Mouse (Mus musculus): Measurements from ENCODE around the gene Dnajc19.

DNA sequence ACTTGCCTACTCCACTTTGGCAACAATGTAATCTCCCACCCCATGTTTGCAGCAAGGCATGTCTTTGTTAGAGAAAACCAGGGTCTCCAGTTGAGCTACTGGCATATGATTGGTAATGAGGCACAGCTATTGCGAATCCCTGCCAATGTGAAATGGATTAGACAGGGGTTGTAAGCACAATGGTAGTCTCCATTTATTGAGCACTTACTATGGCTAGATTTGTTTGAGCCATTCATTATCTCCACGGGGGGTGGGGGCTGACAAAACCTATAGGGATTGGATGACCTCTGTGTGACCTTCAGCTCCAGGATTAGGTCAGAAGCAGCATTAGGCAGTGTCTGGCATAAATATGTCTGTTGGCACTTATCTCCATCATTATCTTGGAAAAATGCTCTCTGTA is 21.8 kb upstream of the Dnajc19 start:
- no peak for TF ChIP-seq ZNF384 (IDR thresholded peaks at IDR 0.05; ENCODE audit: low read depth, low read length)
- no peak for TF ChIP-seq CHD2 (IDR thresholded peaks at IDR 0.05; ENCODE audit: low read depth, low read length)

Data from ES-E14 (cell line).